Mouse (Mus musculus) kidney, adult 2 months (tissue): ENCODE measurements around the gene Hsd11b2. TPM values are rescaled to one million over a fixed set of nuclear protein-coding genes. Genes with fewer than 3 reads are reported as not detected.
A peak's percentile ranks its signal among the peaks of the same experiment; 100 is the strongest.

Experiments used
- DNase-seq: peaks from one replicate; pipeline ENCODE4 v3.0.0; 2021
- H3K27ac ChIP-seq: fragments of 200-500 bp; 2 replicates; pipeline ENCODE4 v1.5.1; 2012; ENCODE audit warnings: low read depth, low read length, control low read depth, inconsistent platforms; ENCODE audit not compliant: insufficient read depth
- H3K27me3 ChIP-seq: fragments of 200-500 bp; replicated peaks from 2 replicates; pipeline ENCODE4 v1.6.1; 2012; ENCODE audit warnings: mild to moderate bottlenecking, moderate library complexity, low read length, inconsistent platforms; ENCODE audit not compliant: control insufficient read depth, insufficient read depth
- H3K36me3 ChIP-seq: fragments of 200-500 bp; 2 replicates; pipeline ENCODE4 v1.6.1; 2012; ENCODE audit warnings: mild to moderate bottlenecking, moderate library complexity, low read length, inconsistent platforms; ENCODE audit not compliant: control insufficient read depth, insufficient read depth
- H3K4me1 ChIP-seq: fragments of 200-500 bp; 2 replicates; pipeline ENCODE4 v1.6.1; 2011; ENCODE audit warnings: low read length; ENCODE audit not compliant: control insufficient read depth, insufficient read depth
- H3K4me3 ChIP-seq: fragments of 200-500 bp; 2 replicates; pipeline ENCODE4 v1.5.1; 2011; ENCODE audit warnings: mild to moderate bottlenecking, low read depth, low read length, control low read depth; ENCODE audit not compliant: insufficient read depth
- CTCF ChIP-seq: fragments of 200-500 bp; conservative IDR thresholded peaks from 2 replicates; pipeline ENCODE4 v1.5.1; 2011; ENCODE audit warnings: low read depth, mild to moderate bottlenecking, control low read depth, low read length, moderate library complexity, mixed read lengths; ENCODE audit not compliant: insufficient read depth, insufficient read length
- POLR2A ChIP-seq: fragments of 200-500 bp; IDR thresholded peaks from one replicate; pipeline ENCODE4 v1.6.1; 2011; ENCODE audit warnings: low read depth, low read length, control low read depth
- WGBS: fragments of 180-500 bp; shearing (Covaris S2); methylation state at CpG from one replicate; pipeline ENCODE4 v1.1.7; 2018; 5-methylcytosine and 5-hydroxymethylcytosine counted together
- polyA plus RNA-seq: library from polyadenylated mRNA; depleted of rRNA; stranded (reverse); fragments of >200 nt; gene quantifications from 2 replicates; pipeline ENCODE4 v1.2.3, GENCODE M21; 2012

Hsd11b2 gene
- polyA plus RNA-seq, 1 experiment, result 310 TPM

DNA sequence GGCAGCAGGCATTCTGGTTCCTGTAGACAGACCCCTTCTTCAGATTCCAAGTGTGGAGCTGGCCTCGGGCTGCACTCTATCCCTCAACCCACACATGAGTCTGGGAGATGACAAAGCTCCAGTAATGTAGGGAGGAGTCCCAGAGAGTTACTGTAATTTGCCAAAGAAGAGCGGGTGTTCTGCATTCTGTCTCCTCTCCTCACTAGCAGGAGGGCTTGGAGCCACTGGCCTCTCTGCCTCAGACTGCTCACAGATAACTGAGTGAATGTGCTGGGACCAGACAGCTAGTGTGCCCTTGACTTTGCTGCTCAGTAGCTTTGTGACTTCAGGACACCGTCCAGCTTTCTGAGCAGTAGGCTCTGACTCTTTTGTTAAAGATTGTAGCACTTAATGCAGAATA is 40.8 kb upstream of the Hsd11b2 start:
- Histone ChIP-seq H3K27me3 (no peaks in the 10 kb centered on the region), H3K36me3 (no peaks in the 10 kb centered on the region), H3K27ac (no peak overlapping the region), H3K4me3 (no peak overlapping the region), H3K4me1 (no peaks in the 10 kb centered on the region)
- WGBS, result 87% methylated on average over 3 of the region's 3 CpGs
- TF ChIP-seq POLR2A (no peak), CTCF (no peak)
- no peak for DNase-seq

DNA sequence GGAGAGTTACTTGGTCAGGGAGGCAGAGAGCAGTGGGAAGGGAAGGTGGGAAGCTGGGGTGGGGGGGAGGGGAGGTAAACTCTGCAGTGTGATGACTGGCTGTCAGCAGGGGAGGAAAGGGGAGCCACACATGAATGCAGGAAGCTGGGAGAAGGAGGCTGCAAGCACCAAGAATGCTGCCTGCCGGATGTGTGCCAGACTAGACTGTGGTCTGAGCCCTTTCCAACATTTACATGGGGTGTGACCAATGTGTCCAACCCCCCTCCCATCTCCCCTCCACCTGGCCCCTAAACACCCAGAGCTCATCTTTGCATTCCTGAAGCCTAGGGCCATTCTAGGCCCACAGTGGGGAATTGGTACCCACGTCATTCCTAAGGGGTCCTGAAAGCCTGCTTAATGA is 37.5 kb upstream of the Hsd11b2 start:
- TF ChIP-seq CTCF, result no peak
- no peak for TF ChIP-seq POLR2A
- Histone ChIP-seq H3K27ac (no peak overlapping the region), H3K27me3 (no peaks in the 10 kb centered on the region), H3K36me3 (no peaks in the 10 kb centered on the region), H3K4me3 (no peak overlapping the region), H3K4me1 (peaks cover 3% of the 10 kb centered on the region; the same call in 1 of the 2 replicates)
- no peak for DNase-seq
- 75% methylated on average over 2 of the region's 2 CpGs for WGBS

DNA sequence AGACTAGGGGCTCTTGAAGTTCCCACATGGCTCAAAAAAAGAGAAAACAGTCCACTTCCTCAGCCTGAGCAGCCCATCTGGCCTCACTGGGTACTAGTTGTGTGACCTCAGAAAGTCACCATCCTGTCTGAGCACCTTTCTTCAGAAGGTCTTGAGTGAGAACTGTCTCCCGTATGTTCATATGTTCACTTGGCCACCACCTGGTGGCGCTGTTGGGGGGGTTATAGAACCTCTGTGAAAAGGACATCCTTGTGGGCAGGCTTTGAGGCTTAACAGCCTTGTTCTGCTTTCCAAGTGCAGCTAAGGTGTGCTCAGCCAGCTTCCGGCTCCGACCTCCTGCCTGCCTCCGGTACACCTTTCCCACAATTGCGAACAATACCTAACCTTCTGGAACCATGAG is 37.1 kb upstream of the Hsd11b2 start:
- H3K27ac ChIP-seq, result no peak overlapping the region
- DNase-seq, result no peak
- TF ChIP-seq POLR2A, result no peak
- TF ChIP-seq CTCF, result peak; percentile 59
- no peak overlapping the region for H3K4me3 ChIP-seq
- no peaks in the 10 kb centered on the region for H3K27me3 ChIP-seq
- peaks cover 3% of the 10 kb centered on the region; the same call in 1 of the 2 replicates for H3K4me1 ChIP-seq
- WGBS, result 80% methylated on average over 6 of the region's 6 CpGs
- H3K36me3 ChIP-seq, result no peaks in the 10 kb centered on the region

DNA sequence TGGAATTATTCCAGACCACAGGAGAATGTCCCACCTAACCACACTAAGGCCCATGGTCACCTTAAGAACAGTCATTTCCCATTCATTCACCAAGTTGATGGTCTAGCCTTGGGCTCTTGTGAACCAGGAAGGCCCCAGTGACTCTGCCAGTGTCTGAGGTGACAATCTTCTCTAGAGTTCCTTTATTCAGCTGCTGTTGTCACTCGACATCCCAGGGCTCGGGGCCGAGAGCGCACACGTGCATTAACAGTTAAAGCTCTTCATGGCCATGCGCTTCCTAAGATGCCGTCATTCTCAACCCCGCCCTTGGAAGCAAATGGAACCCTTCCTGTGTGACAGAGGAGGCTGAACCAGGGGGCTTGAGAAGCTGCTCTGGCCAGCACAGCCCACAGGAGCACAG is 36.4 kb upstream of the Hsd11b2 start:
- DNase-seq, result no peak
- no peaks in the 10 kb centered on the region for H3K27me3 ChIP-seq
- WGBS, result 96% methylated on average over 8 of the region's 8 CpGs
- H3K36me3 ChIP-seq, result no peaks in the 10 kb centered on the region
- TF ChIP-seq POLR2A, result no peak
- TF ChIP-seq CTCF, result no peak
- peaks cover 3% of the 10 kb centered on the region; the same call in 1 of the 2 replicates for H3K4me1 ChIP-seq
- H3K4me3 ChIP-seq, result no peak overlapping the region
- H3K27ac ChIP-seq, result no peak overlapping the region

DNA sequence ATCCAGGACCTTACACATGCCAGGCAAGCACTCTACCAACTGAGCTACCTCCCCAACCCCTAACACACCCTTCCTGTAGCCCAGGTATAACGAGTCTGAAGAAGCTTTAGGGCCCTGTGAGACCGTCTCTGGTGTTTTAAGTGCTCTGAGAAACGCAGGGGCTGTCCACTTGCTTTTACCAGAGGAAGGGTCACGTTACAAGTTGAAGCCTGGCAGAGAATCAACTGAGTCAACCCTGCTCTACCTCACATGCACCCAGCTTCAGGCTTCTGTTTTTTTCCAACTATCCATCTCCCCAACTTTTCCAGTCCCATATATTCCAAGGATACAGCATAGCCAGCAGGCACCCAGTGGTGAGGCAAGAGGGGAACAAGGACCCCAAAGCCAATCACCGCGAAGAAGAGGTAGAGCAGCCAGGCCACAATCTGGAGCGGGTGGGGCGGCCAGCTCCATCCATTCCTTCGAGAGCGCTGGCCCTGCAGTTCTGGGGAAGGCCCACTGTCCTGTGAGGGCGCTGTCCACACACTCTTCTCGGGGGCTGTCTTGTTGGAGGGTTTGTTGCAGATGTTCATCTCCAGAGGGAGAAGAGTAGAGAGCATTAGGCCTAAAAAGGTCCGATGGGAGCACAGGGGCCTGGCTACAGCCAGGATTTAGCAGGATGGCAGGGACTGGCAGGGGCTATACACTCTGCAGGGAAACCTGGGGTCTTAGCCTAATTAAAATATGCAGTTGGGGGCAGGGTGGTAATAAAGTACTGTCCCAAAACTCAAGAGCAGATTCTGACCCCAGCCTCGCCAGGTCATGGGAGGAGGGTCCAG is 35.1 kb upstream of the Hsd11b2 start:
- 64% methylated on average over 14 of the region's 14 CpGs for WGBS
- H3K36me3 ChIP-seq, result no peaks in the 10 kb centered on the region
- H3K4me3 ChIP-seq, result no peak overlapping the region
- H3K4me1 ChIP-seq, result peaks cover 3% of the 10 kb centered on the region; the same call in 1 of the 2 replicates
- H3K27me3 ChIP-seq, result no peaks in the 10 kb centered on the region
- DNase-seq, result peak; percentile 25
- H3K27ac ChIP-seq, result no peak overlapping the region
- TF ChIP-seq CTCF (no peak; the same call in 1 of the 2 replicates), POLR2A (no peak)

DNA sequence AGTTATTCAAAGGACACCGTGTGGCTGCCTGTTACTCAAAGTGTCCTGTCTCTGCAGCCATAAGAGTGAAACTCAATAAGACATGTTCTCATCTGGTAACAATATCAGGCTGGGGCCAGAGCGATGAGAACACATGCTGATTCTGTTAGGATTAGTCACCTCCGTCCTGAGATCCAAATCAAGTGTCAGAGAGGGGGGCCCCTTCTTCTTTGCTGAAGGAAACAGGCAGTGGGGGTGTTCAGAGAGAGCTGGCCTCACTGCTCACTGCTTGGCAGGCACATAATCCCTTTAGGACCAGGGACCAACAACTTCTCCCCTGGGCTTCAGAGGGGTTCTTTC is 34.6 kb upstream of the Hsd11b2 start:
- TF ChIP-seq POLR2A, result no peak
- no peak for TF ChIP-seq CTCF
- H3K36me3 ChIP-seq, result no peaks in the 10 kb centered on the region
- WGBS, result 64% methylated on average over 3 of the region's 3 CpGs
- H3K27ac ChIP-seq, result no peak overlapping the region
- H3K4me1 ChIP-seq, result peaks cover 3% of the 10 kb centered on the region; the same call in 1 of the 2 replicates
- no peaks in the 10 kb centered on the region for H3K27me3 ChIP-seq
- H3K4me3 ChIP-seq, result no peak overlapping the region
- no peak for DNase-seq

DNA sequence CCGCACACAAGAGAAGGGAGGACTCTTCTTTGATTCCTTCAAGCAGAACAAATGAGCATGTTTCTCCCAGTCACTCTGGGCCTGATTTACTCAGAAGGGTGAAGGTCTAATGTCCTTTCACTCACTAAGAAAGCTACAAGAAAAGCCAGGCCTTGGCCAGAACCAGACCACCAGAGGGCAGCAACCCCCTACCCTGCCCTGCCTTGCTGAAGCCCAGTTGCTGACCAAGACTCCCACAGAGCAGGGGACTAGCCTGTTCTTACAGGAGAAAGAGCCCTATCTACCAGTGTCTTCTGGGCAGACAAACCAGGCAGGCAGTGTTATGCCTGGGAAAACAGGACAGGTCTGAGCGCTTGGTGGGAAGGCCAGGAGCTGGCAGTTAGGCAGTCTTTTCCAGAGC is 34.2 kb upstream of the Hsd11b2 start:
- no peaks in the 10 kb centered on the region for H3K36me3 ChIP-seq
- peak; percentile 88 for DNase-seq
- no peak overlapping the region for H3K4me3 ChIP-seq
- WGBS, result 38% methylated on average over 2 of the region's 2 CpGs
- no peak overlapping the region for H3K27ac ChIP-seq
- TF ChIP-seq POLR2A (no peak), CTCF (peak; percentile 66)
- peaks cover 3% of the 10 kb centered on the region; the same call in 1 of the 2 replicates for H3K4me1 ChIP-seq
- H3K27me3 ChIP-seq, result no peaks in the 10 kb centered on the region
